Mouse (Mus musculus) C2C12 (cell line): ENCODE measurements around the gene Ano8.

Source experiments
- CEBPB ChIP-seq: IDR thresholded peaks from one replicate; pipeline ENCODE4 v1.6.1; 2011; ENCODE audit warnings: low read depth, mild to moderate bottlenecking, control low read depth, moderate library complexity
- CTCF ChIP-seq: IDR thresholded peaks from one replicate; pipeline ENCODE4 v1.5.1; 2011; ENCODE audit not compliant: control insufficient read depth, insufficient read depth, insufficient read length
- FOSL1 ChIP-seq: IDR thresholded peaks from one replicate; pipeline ENCODE4 v1.8.0; 2011; ENCODE audit warnings: mild to moderate bottlenecking, low read length; ENCODE audit not compliant: poor library complexity, insufficient read depth, severe bottlenecking
- MAX ChIP-seq: IDR thresholded peaks from one replicate; pipeline ENCODE4 v1.6.1; 2011; ENCODE audit warnings: mild to moderate bottlenecking, control low read depth
- MYOD1 ChIP-seq: IDR thresholded peaks from one replicate; pipeline ENCODE4 v1.6.1; 2011; ENCODE audit warnings: low read depth; ENCODE audit not compliant: control insufficient read depth, insufficient read length
- MYOG ChIP-seq: IDR thresholded peaks from one replicate; pipeline ENCODE4 v1.6.1; 2011; ENCODE audit not compliant: control insufficient read depth, insufficient read length; ENCODE audit errors: extremely low read depth
- USF1 ChIP-seq: IDR thresholded peaks from one replicate; pipeline ENCODE4 v1.6.1; 2011; ENCODE audit warnings: low read depth, mild to moderate bottlenecking, control low read depth, moderate library complexity

GRCm38 (mm10) chr8:71437041-71437440 lies 48.7 kb downstream of the Ano8 start:
- TF ChIP-seq CTCF = no peak
- no peak for TF ChIP-seq MYOD1
- TF ChIP-seq MAX = no peak
- no peak for TF ChIP-seq USF1
- no peak for TF ChIP-seq FOSL1
- no peak for TF ChIP-seq CEBPB
- TF ChIP-seq MYOG = no peak
